Mouse (Mus musculus) erythroblast, embryonic 14.5 days (primary cell): ENCODE data around the gene Dnajc17.

Experiments used
- GATA1 ChIP-seq: IDR thresholded peaks from 2 replicates; pipeline ENCODE4 v1.6.1; 2012; ENCODE audit warnings: low read length, inconsistent platforms, mixed read lengths
- TAL1 ChIP-seq: IDR thresholded peaks from 3 replicates; pipeline ENCODE4 v1.6.1; 2012; ENCODE audit warnings: low read length, inconsistent platforms, mixed read lengths

GRCm38 (mm10) chr2:119237210-119237870, 28.7 kb upstream of the Dnajc17 start, which contains the start of gene Spint1:
- TF ChIP-seq TAL1 = no peak
- no peak for TF ChIP-seq GATA1
